19 mouse cellular contexts compared by ENCODE assay signal in genomic region chr2:75719331-75719869, GRCm38 (mm10). TPM values are rescaled to one million over a fixed set of nuclear protein-coding genes. Genes with fewer than 3 reads are reported as not detected.
DNase-seq lines count a peak whose midpoint lies in the region; ATAC-seq and TF ChIP-seq lines count a peak whose summit lies in the region.
"Had no signal": no experiment of that assay in that cellular context is flagged by ENCODE, and none has a peak within 500 bp of the region (broad histone marks: within the 10 kb centered on the region; RNA-seq: fewer than 3 reads in every experiment).

No protein-coding gene starts in this region.

- H3K27ac ChIP-seq in liver, postnatal 0 days (ENCODE audit: low read depth): peak overlapping the region; percentile 53
- H3K27ac ChIP-seq in liver, embryonic 11.5 days (ENCODE audit: low read depth, low read length): no peak overlapping the region
- H3K27ac ChIP-seq: embryonic facial prominence, embryonic 10.5 days; embryonic facial prominence, embryonic 12.5 days; forebrain, embryonic 13.5 days; forebrain, embryonic 15.5 days had no signal

- peaks cover 21% of the 10 kb centered on the region for H3K4me1 ChIP-seq in liver, postnatal 0 days (ENCODE audit: insufficient read depth)
- H3K4me1 ChIP-seq in liver, embryonic 11.5 days (replicated peaks; ENCODE audit: control insufficient read depth, insufficient read depth, low read length): peaks cover 8% of the 10 kb centered on the region; the same call in 1 of the 2 replicates

- H3K4me3 ChIP-seq in liver, postnatal 0 days (ENCODE audit: low read depth, low read length): no peak overlapping the region
- H3K4me3 ChIP-seq in liver, embryonic 11.5 days (ENCODE audit: low read depth, low read length): no peak overlapping the region
- H3K4me3 ChIP-seq: embryonic facial prominence, embryonic 10.5 days; embryonic facial prominence, embryonic 12.5 days; forebrain, embryonic 13.5 days; forebrain, embryonic 15.5 days had no signal

- peak; percentile 61 for DNase-seq in heart, adult 11 months
- no peak for DNase-seq in heart, postnatal 14 days
- DNase-seq in liver, postnatal 0 days: no peak
- DNase-seq in liver, embryonic 11.5 days (ENCODE audit: low spot score): no peak
- peak; percentile 26 for DNase-seq in testis, postnatal 10 days (ENCODE audit: low spot score)
- no peak for DNase-seq in testis, postnatal 14 days (ENCODE audit: low spot score)
- DNase-seq in frontal cortex, postnatal 14 days (ENCODE audit: low spot score in 2 of 2): no peak
- DNase-seq: adrenal gland, adult 8-10 months; adrenal gland, postnatal 14 days; cerebellum, adult 11-12 months; cerebellum, adult 2 months; cerebellum, adult 9-10 months; cerebellum, postnatal 10 days; cerebellum, postnatal 25 days had no signal

- no peak for TF ChIP-seq EP300 in liver, postnatal 0 days (IDR thresholded peaks at IDR 0.05; ENCODE audit: low read depth)

- no peak overlapping the region for H3K4me2 ChIP-seq in liver, postnatal 0 days (ENCODE audit: low read depth, low read length)
- H3K4me2 ChIP-seq in liver, embryonic 11.5 days: no peak overlapping the region
- H3K4me2 ChIP-seq: embryonic facial prominence, embryonic 12.5 days; forebrain, embryonic 13.5 days; forebrain, embryonic 15.5 days had no signal

- no peaks in the 10 kb centered on the region for H3K36me3 ChIP-seq in liver, postnatal 0 days (replicated peaks; ENCODE audit: insufficient read depth, low read length)
- H3K36me3 ChIP-seq in liver, embryonic 11.5 days (ENCODE audit: control insufficient read depth, insufficient read depth, low read length): no peaks in the 10 kb centered on the region
- H3K36me3 ChIP-seq: embryonic facial prominence, embryonic 10.5 days; embryonic facial prominence, embryonic 12.5 days; forebrain, embryonic 15.5 days had no signal

- H3K9me3 ChIP-seq in liver, postnatal 0 days (ENCODE audit: low read length): no peaks in the 10 kb centered on the region
- no peaks in the 10 kb centered on the region for H3K9me3 ChIP-seq in liver, embryonic 11.5 days (ENCODE audit: control insufficient read depth, low read length)
- H3K9me3 ChIP-seq: embryonic facial prominence, embryonic 10.5 days; embryonic facial prominence, embryonic 12.5 days; forebrain, embryonic 13.5 days; forebrain, embryonic 15.5 days had no signal

- TF ChIP-seq CTCF in liver, postnatal 0 days (IDR thresholded peaks at IDR 0.05; ENCODE audit: low read depth): no peak

- H3K9ac ChIP-seq in liver, postnatal 0 days (replicated peaks): no peak overlapping the region
- H3K9ac ChIP-seq in liver, embryonic 11.5 days (ENCODE audit: low read depth, low read length): no peak overlapping the region
- H3K9ac ChIP-seq: embryonic facial prominence, embryonic 12.5 days; forebrain, embryonic 13.5 days; forebrain, embryonic 15.5 days had no signal

- ATAC-seq in liver, postnatal 0 days: no peak
- no peak for ATAC-seq in liver, embryonic 11.5 days (replicated peaks; ENCODE audit: low FRiP score)
- ATAC-seq: forebrain, embryonic 13.5 days; forebrain, embryonic 15.5 days; Patski had no signal

- 62% methylated on average over 3 of the region's 3 CpGs for WGBS in liver, postnatal 0 days (ENCODE audit: insufficient replicate concordance)
- WGBS in liver, embryonic 11.5 days: 77% methylated on average over 3 of the region's 3 CpGs

- H3K27me3 ChIP-seq in liver, postnatal 0 days (ENCODE audit: insufficient read depth, low read length): no peaks in the 10 kb centered on the region
- no peaks in the 10 kb centered on the region for H3K27me3 ChIP-seq in liver, embryonic 11.5 days (replicated peaks; ENCODE audit: control insufficient read depth, insufficient read depth, low read length)
- H3K27me3 ChIP-seq: embryonic facial prominence, embryonic 12.5 days; forebrain, embryonic 13.5 days; forebrain, embryonic 15.5 days; Patski had no signal

- intact Hi-C loops in heart, postnatal 14 days (cut with DNase I): no loop called here

RNA-seq across cellular contexts. Expression of gene Nfe2l2, which starts 15.0 kb away (rescaled TPM):
- total RNA-seq in heart, postnatal 14 days (2021): 10 to 100 TPM; 67.5 to 78.8 TPM
- 58.7 and 59.4 TPM in 2 replicates for polyA plus RNA-seq in liver, postnatal 0 days (2015; fragmentation: Nextera tagmentation; extraction: Ambion mirVana)
- 69.6 and 77.5 TPM in 2 replicates for polyA plus RNA-seq in liver, embryonic 11.5 days (2014; fragmentation: Nextera tagmentation; extraction: Ambion mirVana)

Comparison
In these comparisons a context has a peak if more than half of its experiments do, and no peak if none do; other contexts are left out.
1. DNase-seq: peak in heart, adult 11 months (single experiment) and testis, postnatal 10 days (single experiment); none in heart, postnatal 14 days (0 of 2), liver, postnatal 0 days (single experiment), liver, embryonic 11.5 days (single experiment), testis, postnatal 14 days (single experiment) and frontal cortex, postnatal 14 days (0 of 2).